Mouse (Mus musculus) CH12.LX (cell line): ENCODE measurements around the gene Prrt4.

Source experiments
- CTCF ChIP-seq, 2 experiments: IDR thresholded peaks in 1 of 2; conservative IDR thresholded peaks in 1 of 2; 2 replicates each; pipeline ENCODE4 v1.5.1; 2011 to 2012; ENCODE audit warnings: low read depth in 2 of 2, low read length in 2 of 2, improper control_type of control experiment in 1 of 2, inconsistent platforms in 1 of 2, mild to moderate bottlenecking in 1 of 2, moderate library complexity in 1 of 2
- POLR2A ChIP-seq: IDR thresholded peaks from 2 replicates; pipeline ENCODE4 v1.6.1; 2011; ENCODE audit warnings: low read depth, mild to moderate bottlenecking, improper control_type of control experiment, low read length

DNA sequence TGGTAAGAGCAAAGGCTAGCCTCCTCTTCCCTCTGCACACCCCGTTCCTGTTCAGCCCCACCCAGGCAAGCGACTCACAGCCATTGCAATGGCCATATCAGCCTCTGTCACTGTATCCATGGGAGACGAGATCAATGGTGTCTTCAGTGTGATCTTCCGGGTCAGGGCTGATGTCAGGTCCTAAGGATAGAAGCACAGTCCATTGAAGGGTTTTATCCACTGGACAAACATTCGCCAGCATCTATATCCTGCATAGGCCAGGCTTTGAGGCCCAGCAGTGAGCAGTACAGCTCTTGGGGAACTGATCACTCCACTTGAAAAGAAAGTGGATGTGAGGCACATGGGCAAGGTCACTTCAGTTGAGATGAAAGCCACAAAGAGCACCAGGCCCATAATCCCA, 27.6 kb upstream of the Prrt4 start:
- TF ChIP-seq POLR2A (no peak), CTCF (conservative IDR thresholded peaks at IDR 0.05 in 1 of 2, IDR thresholded peaks at IDR 0.05 in 1 of 2; ENCODE audit: low read depth in 2 of 2, low read length in 2 of 2) (no peak)
